Mouse (Mus musculus) MEL (cell line): ENCODE measurements at regions not wholly inside any gene's neighbourhood (a gene's known extent, or its start where the extent isn't known, plus 50 kb on each side); places are given as distances from the start of the nearest gene placed in this dataset.

ENCODE experiments used
- DNase-seq: peaks from one replicate; pipeline ENCODE4 v3.0.0; 2011; ENCODE audit warnings: low read depth, low spot score
- H3K27ac ChIP-seq: 2 replicates; pipeline ENCODE4 v1.5.1; 2012; ENCODE audit warnings: low read depth, mild to moderate bottlenecking, control low read depth, low read length, moderate library complexity; ENCODE audit not compliant: control insufficient read depth
- H3K27me3 ChIP-seq, 2 experiments: fragments of 150-350 bp in 1 of 2; sonication (generic) in 1 of 2; 2 replicates each; pipeline ENCODE4 v1.6.1; 2012; ENCODE audit warnings: low read length in 2 of 2, mild to moderate bottlenecking in 2 of 2, improper control_type of control experiment in 1 of 2, moderate library complexity in 1 of 2; ENCODE audit not compliant: insufficient read depth in 2 of 2, control insufficient read depth in 1 of 2
- H3K36me3 ChIP-seq, 2 experiments: 2 replicates each; pipeline ENCODE4 v1.6.1; 2012 to 2014; ENCODE audit warnings: low read length in 2 of 2, improper control_type of control experiment in 1 of 2, inconsistent platforms in 1 of 2, mild to moderate bottlenecking in 1 of 2; ENCODE audit not compliant: insufficient read depth in 2 of 2, control insufficient read depth in 1 of 2
- H3K4me1 ChIP-seq, 2 experiments: fragments of 150-350 bp in 1 of 2; sonication (generic) in 1 of 2; 2 replicates each; pipeline ENCODE4 v1.6.1; 2012; ENCODE audit warnings: low read length in 2 of 2, improper control_type of control experiment in 1 of 2, mild to moderate bottlenecking in 1 of 2; ENCODE audit not compliant: insufficient read depth in 2 of 2, control insufficient read depth in 1 of 2
- H3K4me3 ChIP-seq, 2 experiments: fragments of 150-350 bp in 1 of 2; sonication (generic) in 1 of 2; 2 replicates each; pipeline ENCODE4 v1.5.1; 2012; ENCODE audit warnings: low read depth in 2 of 2, low read length in 2 of 2, mild to moderate bottlenecking in 2 of 2, moderate library complexity in 2 of 2, control low read depth in 1 of 2, improper control_type of control experiment in 1 of 2; ENCODE audit not compliant: control insufficient read depth in 1 of 2, insufficient read depth in 1 of 2
- H3K79me2 ChIP-seq: 2 replicates; pipeline ENCODE4 v1.6.1; 2012; ENCODE audit warnings: mild to moderate bottlenecking, low read length, moderate library complexity; ENCODE audit not compliant: control insufficient read depth, poor library complexity, insufficient read depth
- H3K9ac ChIP-seq: 2 replicates; pipeline ENCODE4 v1.6.1; 2012; ENCODE audit warnings: low read depth, mild to moderate bottlenecking, control low read depth, low read length, moderate library complexity; ENCODE audit not compliant: control insufficient read depth, poor library complexity, severe bottlenecking
- H3K9me3 ChIP-seq: fragments of 150-350 bp; sonication (generic); replicated peaks from 2 replicates; pipeline ENCODE4 v1.6.1; 2012; ENCODE audit warnings: mild to moderate bottlenecking, low read length, improper control_type of control experiment, moderate library complexity; ENCODE audit not compliant: insufficient read depth
- BHLHE40 ChIP-seq: IDR thresholded peaks from 2 replicates; pipeline ENCODE4 v1.6.1; 2012; ENCODE audit warnings: low read depth, mild to moderate bottlenecking, inconsistent platforms, low read length, improper control_type of control experiment, borderline replicate concordance
- CHD1 ChIP-seq: IDR thresholded peaks from 2 replicates; pipeline ENCODE4 v1.6.1; 2012; ENCODE audit warnings: low read depth, mild to moderate bottlenecking, inconsistent platforms, low read length, improper control_type of control experiment
- CTCF ChIP-seq, 3 experiments: IDR thresholded peaks in 2 of 3; conservative IDR thresholded peaks in 1 of 3; 2 replicates each; pipeline ENCODE4 v1.5.1; 2011 to 2012; ENCODE audit warnings: low read length in 3 of 3, low read depth in 2 of 3, mild to moderate bottlenecking in 2 of 3, improper control_type of control experiment in 1 of 3, inconsistent platforms in 1 of 3, mixed read lengths in 1 of 3, moderate library complexity in 1 of 3; ENCODE audit not compliant: control insufficient read depth in 1 of 3, insufficient read depth in 1 of 3, poor library complexity in 1 of 3, severe bottlenecking in 1 of 3
- ELF1 ChIP-seq: IDR thresholded peaks from 2 replicates; pipeline ENCODE4 v1.6.1; 2014; ENCODE audit warnings: low read depth, mild to moderate bottlenecking, inconsistent platforms, low read length, improper control_type of control experiment, moderate library complexity
- EP300 ChIP-seq, 2 experiments: IDR thresholded peaks; 2 replicates each; pipeline ENCODE4 v1.6.1; 2011; ENCODE audit warnings: improper control_type of control experiment in 2 of 2, low read length in 2 of 2, low read depth in 1 of 2, mild to moderate bottlenecking in 1 of 2
- ETS1 ChIP-seq: IDR thresholded peaks from 2 replicates; pipeline ENCODE4 v1.6.1; 2012; ENCODE audit warnings: low read depth, mild to moderate bottlenecking, inconsistent platforms, low read length, improper control_type of control experiment, moderate library complexity
- GATA1 ChIP-seq: IDR thresholded peaks from 2 replicates; pipeline ENCODE4 v1.6.1; 2011; ENCODE audit warnings: low read depth, low read length, improper control_type of control experiment
- KAT2A ChIP-seq: conservative IDR thresholded peaks from 2 replicates; pipeline ENCODE4 v1.6.1; 2012; ENCODE audit warnings: low read depth, low read length, improper control_type of control experiment, inconsistent platforms
- MAFK ChIP-seq: IDR thresholded peaks from 2 replicates; pipeline ENCODE4 v1.6.1; 2011; ENCODE audit warnings: low read depth, mild to moderate bottlenecking, low read length, improper control_type of control experiment, borderline replicate concordance
- MAX ChIP-seq: IDR thresholded peaks from 2 replicates; pipeline ENCODE4 v1.6.1; 2011; ENCODE audit warnings: low read length, improper control_type of control experiment
- MEF2A ChIP-seq: IDR thresholded peaks from 2 replicates; pipeline ENCODE4 v1.6.1; 2014; ENCODE audit warnings: low read depth, mild to moderate bottlenecking, inconsistent platforms, low read length, improper control_type of control experiment; ENCODE audit not compliant: poor library complexity, insufficient replicate concordance, severe bottlenecking; ENCODE audit errors: extremely low read depth
- MXI1 ChIP-seq: IDR thresholded peaks from 2 replicates; pipeline ENCODE4 v1.6.1; 2011; ENCODE audit warnings: mild to moderate bottlenecking, low read depth, low read length, improper control_type of control experiment
- MYC ChIP-seq: IDR thresholded peaks from 2 replicates; pipeline ENCODE4 v1.6.1; 2011; ENCODE audit warnings: low read depth, mild to moderate bottlenecking, low read length, improper control_type of control experiment, moderate library complexity
- NRF1 ChIP-seq: IDR thresholded peaks from 2 replicates; pipeline ENCODE4 v1.6.1; 2014; ENCODE audit warnings: low read depth, mild to moderate bottlenecking, inconsistent platforms, low read length, improper control_type of control experiment, moderate library complexity; ENCODE audit not compliant: poor library complexity, insufficient read depth, severe bottlenecking
- POLR2A ChIP-seq, 2 experiments: IDR thresholded peaks; 2 replicates each; pipeline ENCODE4 v1.6.1; 2011 to 2012; ENCODE audit warnings: low read length in 2 of 2, mild to moderate bottlenecking in 2 of 2, control low read depth in 1 of 2, improper control_type of control experiment in 1 of 2, low read depth in 1 of 2, moderate library complexity in 1 of 2; ENCODE audit not compliant: control insufficient read depth in 1 of 2, insufficient read depth in 1 of 2, poor library complexity in 1 of 2
- POLR2AphosphoS2 ChIP-seq: IDR thresholded peaks from 2 replicates; pipeline ENCODE4 v1.6.1; 2011; ENCODE audit warnings: low read length, improper control_type of control experiment
- POLR2AphosphoS5 ChIP-seq: IDR thresholded peaks from 2 replicates; pipeline ENCODE4 v1.6.1; 2012; ENCODE audit warnings: low read depth, borderline replicate concordance, mild to moderate bottlenecking, inconsistent platforms, low read length, moderate library complexity, mixed read lengths
- RAD21 ChIP-seq: IDR thresholded peaks from 2 replicates; pipeline ENCODE4 v1.6.1; 2011; ENCODE audit warnings: mild to moderate bottlenecking, low read depth, low read length, improper control_type of control experiment
- SMC3 ChIP-seq: IDR thresholded peaks from 2 replicates; pipeline ENCODE4 v1.6.1; 2011; ENCODE audit warnings: low read depth, low read length, improper control_type of control experiment
- TBP ChIP-seq: IDR thresholded peaks from 2 replicates; pipeline ENCODE4 v1.8.0; 2011; ENCODE audit warnings: low read depth, low read length, improper control_type of control experiment
- TCF12 ChIP-seq: IDR thresholded peaks from 2 replicates; pipeline ENCODE4 v1.6.1; 2014; ENCODE audit warnings: low read depth, mild to moderate bottlenecking, inconsistent platforms, low read length, improper control_type of control experiment, moderate library complexity
- UBTF ChIP-seq: IDR thresholded peaks from 2 replicates; pipeline ENCODE4 v1.6.1; 2012; ENCODE audit warnings: low read depth, mild to moderate bottlenecking, inconsistent platforms, low read length, improper control_type of control experiment, moderate library complexity, borderline replicate concordance; ENCODE audit not compliant: insufficient read depth
- USF1 ChIP-seq: IDR thresholded peaks from 2 replicates; pipeline ENCODE4 v1.6.1; 2014; ENCODE audit warnings: low read depth, mild to moderate bottlenecking, inconsistent platforms, low read length, improper control_type of control experiment, moderate library complexity
- ZC3H11A ChIP-seq: IDR thresholded peaks from 2 replicates; pipeline ENCODE4 v1.6.1; 2012; ENCODE audit warnings: low read depth, mild to moderate bottlenecking, inconsistent platforms, low read length, improper control_type of control experiment
- ZMIZ1 ChIP-seq: IDR thresholded peaks from 2 replicates; pipeline ENCODE4 v1.6.1; 2012; ENCODE audit warnings: low read depth, mild to moderate bottlenecking, inconsistent platforms, low read length, improper control_type of control experiment, moderate library complexity
- ZNF384 ChIP-seq: IDR thresholded peaks from 2 replicates; pipeline ENCODE4 v1.6.1; 2012; ENCODE audit warnings: low read depth, mild to moderate bottlenecking, inconsistent platforms, low read length, improper control_type of control experiment

DNA sequence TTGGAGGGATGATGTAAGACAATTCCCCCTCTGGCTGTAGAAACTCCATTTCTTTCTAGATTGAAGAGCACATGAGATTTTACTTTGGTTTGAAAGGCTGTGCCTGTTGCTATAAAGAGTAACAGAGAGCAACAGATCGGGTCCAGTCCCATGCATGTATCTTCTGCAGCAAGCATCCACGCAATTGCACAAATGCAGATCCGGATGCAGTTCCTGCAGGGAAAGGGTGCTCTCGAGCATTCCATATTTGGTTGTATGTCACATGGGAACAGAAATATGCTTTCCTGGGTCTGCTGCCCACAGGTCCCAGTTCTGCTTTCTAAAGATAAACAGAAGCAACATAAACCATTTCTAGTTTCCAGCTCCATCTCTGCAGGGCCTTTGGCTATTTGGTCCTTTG lies 146.0 kb upstream of the Ado start:
- no peaks in the 10 kb centered on the region for H3K79me2 ChIP-seq
- H3K9me3 ChIP-seq, result no peaks in the 10 kb centered on the region
- H3K36me3 ChIP-seq, result no peaks in the 10 kb centered on the region
- H3K4me1 ChIP-seq, result no peaks in the 10 kb centered on the region
- no peak overlapping the region for H3K4me3 ChIP-seq
- no peak overlapping the region for H3K27ac ChIP-seq
- TF ChIP-seq POLR2AphosphoS5 (no peak), TCF12 (no peak), SMC3 (no peak), ZNF384 (no peak), ELF1 (no peak), TBP (no peak), UBTF (no peak), POLR2A (IDR thresholded peaks at IDR 0.05; ENCODE audit: control insufficient read depth in 1 of 2, insufficient read depth in 1 of 2, low read depth in 1 of 2, low read length in 2 of 2, poor library complexity in 1 of 2) (no peak), POLR2AphosphoS2 (no peak), MYC (no peak), MXI1 (no peak), RAD21 (no peak), CTCF (IDR thresholded peaks at IDR 0.05 in 2 of 3, conservative IDR thresholded peaks at IDR 0.05 in 1 of 3; ENCODE audit: control insufficient read depth in 1 of 3, insufficient read depth in 1 of 3, low read depth in 2 of 3, low read length in 3 of 3, poor library complexity in 1 of 3, severe bottlenecking in 1 of 3) (no peak), MAX (no peak), CHD1 (no peak), MEF2A (no peak), ZMIZ1 (no peak)
- no peak for DNase-seq
- no peaks in the 10 kb centered on the region for H3K27me3 ChIP-seq
- H3K9ac ChIP-seq, result no peak overlapping the region

- no peak overlapping the region for H3K9ac ChIP-seq
- no peak overlapping the region for H3K27ac ChIP-seq
- H3K9me3 ChIP-seq, result no peaks in the 10 kb centered on the region
- no peak for DNase-seq
- no peak for TF ChIP-seq TCF12
- no peak for TF ChIP-seq GATA1
- no peak for TF ChIP-seq POLR2AphosphoS2
- TF ChIP-seq NRF1, result no peak
- no peak for TF ChIP-seq ZC3H11A
- no peak for TF ChIP-seq POLR2AphosphoS5
- no peak for TF ChIP-seq EP300 (IDR thresholded peaks at IDR 0.05; ENCODE audit: low read depth in 1 of 2, low read length in 2 of 2)
- TF ChIP-seq ETS1, result no peak
- no peak for TF ChIP-seq POLR2A (IDR thresholded peaks at IDR 0.05; ENCODE audit: control insufficient read depth in 1 of 2, insufficient read depth in 1 of 2, low read depth in 1 of 2, low read length in 2 of 2, poor library complexity in 1 of 2)
- no peak for TF ChIP-seq UBTF
- no peak for TF ChIP-seq SMC3
- no peak for TF ChIP-seq MEF2A
- no peak for TF ChIP-seq KAT2A
- TF ChIP-seq BHLHE40, result no peak
- TF ChIP-seq MAFK, result no peak
- TF ChIP-seq USF1, result no peak
- no peaks in the 10 kb centered on the region for H3K79me2 ChIP-seq
- no peaks in the 10 kb centered on the region for H3K4me1 ChIP-seq
- no peak overlapping the region for H3K4me3 ChIP-seq
- H3K36me3 ChIP-seq, result no peaks in the 10 kb centered on the region
- H3K27me3 ChIP-seq, result no peaks in the 10 kb centered on the region
Measured at GRCm38 (mm10) chr10:67693586-67693985, 144.8 kb upstream of the Ado start.
